Mouse (Mus musculus): ENCODE data around the gene Olfr305.

GRCm38 (mm10) chr7:86403546-86403945 lies 36.8 kb upstream of the Olfr305 start, which contains the start of gene Olfr301:
- TF ChIP-seq POLR2A (IDR thresholded peaks at IDR 0.05; ENCODE audit: low read depth, low read length) (no peak), CTCF (IDR thresholded peaks at IDR 0.05; ENCODE audit: extremely low read depth, insufficient read length, insufficient replicate concordance, low read depth, low read length) (no peak)
